Mouse (Mus musculus): ENCODE results near the gene Lemd1. TPM values are rescaled to one million over a fixed set of nuclear protein-coding genes. Genes with fewer than 3 reads are reported as not detected.
"Not testable (repeated sequence)": the region's sequence is repeated elsewhere in the genome, so short reads cannot be mapped to it uniquely, and the experiment has no call there.

Lemd1 gene
- polyA plus RNA-seq, 1 experiment from 2014 or later: 1.9 TPM

- Histone ChIP-seq H3K36me3 (ENCODE audit: insufficient read depth) (no peaks in the 10 kb centered on the region), H3K9ac (no peak overlapping the region), H3K4me1 (ENCODE audit: insufficient read depth) (0 out of 2 replicates have a peak, but pooled peaks cover 2% of the 10 kb centered on the region), H3K9me3 (ENCODE audit: low read depth, low read length) (no peaks in the 10 kb centered on the region), H3K27me3 (ENCODE audit: insufficient read depth, low read length) (0 out of 2 replicates have a peak, but pooled peaks cover 6% of the 10 kb centered on the region), H3K4me3 (ENCODE audit: low read depth, low read length) (no peak overlapping the region), H3K27ac (ENCODE audit: low read depth) (no peak overlapping the region), H3K4me2 (peak overlapping the region; percentile 32; the same call in 1 of the 2 replicates)
- ATAC-seq (ENCODE audit: insufficient read depth): peak; percentile 64
- peak; percentile 100 for TF ChIP-seq CTCF (IDR thresholded peaks at IDR 0.05; ENCODE audit: low read depth)
- 17% methylated on average over 14 of the region's 14 CpGs for WGBS
- peak; percentile 93 for DNase-seq
Measured at GRCm38 (mm10) chr1:132157016-132157781, 34.0 kb upstream of the Lemd1 start.

- 26% methylated on average over 7 of the region's 7 CpGs for WGBS
- H3K27ac ChIP-seq (ENCODE audit: low read depth): no peak overlapping the region
- no peak for TF ChIP-seq CTCF (IDR thresholded peaks at IDR 0.05; ENCODE audit: low read depth)
- no peak for DNase-seq
- H3K4me3 ChIP-seq (ENCODE audit: low read depth, low read length): no peak overlapping the region
- no peak for ATAC-seq (ENCODE audit: insufficient read depth)
- no peak overlapping the region for H3K9ac ChIP-seq
- H3K27me3 ChIP-seq (ENCODE audit: insufficient read depth, low read length): 0 out of 2 replicates have a peak, but pooled peaks cover 6% of the 10 kb centered on the region
- H3K4me1 ChIP-seq (ENCODE audit: insufficient read depth): 0 out of 2 replicates have a peak, but pooled peaks cover 2% of the 10 kb centered on the region
- peak overlapping the region; percentile 32; the same call in 1 of the 2 replicates for H3K4me2 ChIP-seq
- H3K9me3 ChIP-seq (ENCODE audit: low read depth, low read length): no peaks in the 10 kb centered on the region
- no peaks in the 10 kb centered on the region for H3K36me3 ChIP-seq (ENCODE audit: insufficient read depth)
Measured at GRCm38 (mm10) chr1:132157808-132158207, 33.4 kb upstream of the Lemd1 start.

GRCm38 (mm10) chr1:132158741-132159140 is 32.5 kb upstream of the Lemd1 start:
- Histone ChIP-seq H3K4me3 (ENCODE audit: low read depth, low read length) (no peak overlapping the region), H3K4me1 (ENCODE audit: insufficient read depth) (0 out of 2 replicates have a peak, but pooled peaks cover 2% of the 10 kb centered on the region), H3K9me3 (ENCODE audit: low read depth, low read length) (no peaks in the 10 kb centered on the region), H3K27me3 (ENCODE audit: insufficient read depth, low read length) (0 out of 2 replicates have a peak, but pooled peaks cover 6% of the 10 kb centered on the region), H3K36me3 (ENCODE audit: insufficient read depth) (no peaks in the 10 kb centered on the region), H3K27ac (ENCODE audit: low read depth) (no peak overlapping the region), H3K4me2 (no peak overlapping the region), H3K9ac (no peak overlapping the region)
- TF ChIP-seq CTCF (IDR thresholded peaks at IDR 0.05; ENCODE audit: low read depth): no peak
- DNase-seq (no peak), ATAC-seq (ENCODE audit: insufficient read depth) (no peak)
- WGBS: 41% methylated on average over 2 of the region's 2 CpGs

GRCm38 (mm10) chr1:132159681-132160080 is 31.6 kb upstream of the Lemd1 start:
- Histone ChIP-seq H3K4me3 (ENCODE audit: low read depth, low read length) (no peak overlapping the region), H3K27me3 (ENCODE audit: insufficient read depth, low read length) (0 out of 2 replicates have a peak, but pooled peaks cover 6% of the 10 kb centered on the region), H3K9ac (no peak overlapping the region), H3K27ac (ENCODE audit: low read depth) (no peak overlapping the region), H3K9me3 (ENCODE audit: low read depth, low read length) (no peaks in the 10 kb centered on the region), H3K4me2 (no peak overlapping the region), H3K36me3 (ENCODE audit: insufficient read depth) (no peaks in the 10 kb centered on the region), H3K4me1 (ENCODE audit: insufficient read depth) (0 out of 2 replicates have a peak, but pooled peaks cover 2% of the 10 kb centered on the region)
- 48% methylated on average over 4 of the region's 4 CpGs for WGBS
- no peak for TF ChIP-seq CTCF (IDR thresholded peaks at IDR 0.05; ENCODE audit: low read depth)
- ATAC-seq (ENCODE audit: insufficient read depth): no peak
- no peak for DNase-seq

- Histone ChIP-seq H3K9ac (no peak overlapping the region), H3K9me3 (ENCODE audit: low read depth, low read length) (no peaks in the 10 kb centered on the region), H3K27me3 (ENCODE audit: insufficient read depth, low read length) (0 out of 2 replicates have a peak, but pooled peaks cover 6% of the 10 kb centered on the region), H3K27ac (ENCODE audit: low read depth) (peak overlapping the region; percentile 12; the same call in 1 of the 2 replicates), H3K4me3 (ENCODE audit: low read depth, low read length) (no peak overlapping the region), H3K4me1 (ENCODE audit: insufficient read depth) (0 out of 2 replicates have a peak, but pooled peaks cover 2% of the 10 kb centered on the region), H3K4me2 (no peak overlapping the region), H3K36me3 (ENCODE audit: insufficient read depth) (no peaks in the 10 kb centered on the region)
- 51% methylated on average over 7 of the region's 7 CpGs for WGBS
- no peak for DNase-seq
- ATAC-seq (ENCODE audit: insufficient read depth): no peak
- TF ChIP-seq CTCF (IDR thresholded peaks at IDR 0.05; ENCODE audit: low read depth): no peak
Measured at GRCm38 (mm10) chr1:132161211-132161880, 29.9 kb upstream of the Lemd1 start.

GRCm38 (mm10) chr1:132162618-132163017 is 28.6 kb upstream of the Lemd1 start:
- H3K9ac ChIP-seq; DNase-seq; H3K4me3 ChIP-seq (ENCODE audit: low read depth, low read length); H3K27ac ChIP-seq (ENCODE audit: low read depth); H3K9me3 ChIP-seq (ENCODE audit: low read depth, low read length); H3K27me3 ChIP-seq (ENCODE audit: insufficient read depth, low read length); H3K4me1 ChIP-seq (ENCODE audit: insufficient read depth); H3K4me2 ChIP-seq; ATAC-seq (ENCODE audit: insufficient read depth); H3K36me3 ChIP-seq (ENCODE audit: insufficient read depth): not testable (repeated sequence)
- TF ChIP-seq CTCF (IDR thresholded peaks at IDR 0.05; ENCODE audit: low read depth): 0 out of 2 replicates have a peak, but pooled peaks have one; percentile 25
- WGBS: 56% methylated on average over 9 of the region's 9 CpGs
